Mouse (Mus musculus): ENCODE data around the gene Gm4353.

Gene Gm4353

GRCm38 (mm10) chr7:116040470-116041019, 43.9 kb downstream of the Gm4353 start:
- no peak for DNase-seq (ENCODE audit: low spot score)

- peak; percentile 66 for DNase-seq (ENCODE audit: low spot score)
Observed at GRCm38 (mm10) chr7:116039538-116040466, 44.6 kb downstream of the Gm4353 start.

GRCm38 (mm10) chr7:116039196-116039537, 45.3 kb downstream of the Gm4353 start, which contains the start of gene 1110004F10Rik:
Gene 1110004F10Rik (plus strand): TSS chr7:116039397.
- DNase-seq (ENCODE audit: low spot score): no peak

- no peak for DNase-seq (ENCODE audit: low spot score)
Observed at GRCm38 (mm10) chr7:116038511-116038910, 45.9 kb downstream of the Gm4353 start, which contains the start of gene Sox6. Gene Sox6 (minus strand): TSS chr7:116038796.

- DNase-seq (ENCODE audit: low spot score): no peak
Observed at GRCm38 (mm10) chr7:116038024-116038423, 46.4 kb downstream of the Gm4353 start.

GRCm38 (mm10) chr7:116036591-116037555, 47.6 kb downstream of the Gm4353 start:
- DNase-seq (ENCODE audit: low spot score): no peak

GRCm38 (mm10) chr7:116035504-116035903, 48.9 kb downstream of the Gm4353 start:
- no peak for DNase-seq (ENCODE audit: low spot score)

GRCm38 (mm10) chr7:116034282-116034758, 50.1 kb downstream of the Gm4353 start:
- no peak for DNase-seq (ENCODE audit: low spot score)

GRCm38 (mm10) chr7:116033371-116034241, 50.8 kb downstream of the Gm4353 start:
- peak; percentile 26 for DNase-seq (ENCODE audit: low spot score)

All from spleen, adult 12 weeks (tissue).